Mouse (Mus musculus): ENCODE results near the gene Zswim3. TPM values are rescaled to one million over a fixed set of nuclear protein-coding genes. Genes with fewer than 3 reads are reported as not detected.

Gene Zswim3
- polyA plus RNA-seq, 1 experiment from 2014 or later: 8.8 TPM

DNA sequence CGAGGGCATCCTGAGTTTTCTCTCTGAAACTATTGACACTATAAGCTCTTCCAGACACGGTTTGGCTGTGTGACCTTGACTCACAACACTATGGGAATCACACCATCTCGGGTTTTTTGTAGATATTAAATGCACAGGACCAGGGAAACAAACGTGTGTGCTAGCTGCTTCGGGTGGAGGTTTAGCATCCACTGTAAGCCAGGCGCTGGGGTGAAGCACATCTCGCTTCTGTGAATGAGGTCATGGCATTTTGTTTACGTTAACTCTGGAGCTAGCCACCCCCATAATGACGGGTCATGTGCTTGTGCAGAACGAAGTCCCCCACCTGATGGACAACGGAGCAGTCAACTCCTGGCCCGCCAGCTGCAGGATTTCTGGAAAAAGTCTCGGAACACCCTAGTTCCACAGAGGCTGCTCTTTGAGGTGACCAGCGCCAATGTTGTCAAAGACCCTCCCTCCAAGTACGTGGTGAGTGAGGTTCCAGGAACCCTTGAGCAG, 18.5 kb upstream of the Zswim3 start:
- Histone ChIP-seq H3K36me3 (ENCODE audit: control insufficient read depth, insufficient read depth, low read length) (no peaks in the 10 kb centered on the region), H3K4me2 (ENCODE audit: low read depth, low read length) (peak overlapping the region; percentile 89), H3K27ac (ENCODE audit: low read length) (peak overlapping the region; percentile 96), H3K9ac (ENCODE audit: low read length) (peak overlapping the region; percentile 90), H3K9me3 (replicated peaks; ENCODE audit: control insufficient read depth, low read length) (no peaks in the 10 kb centered on the region), H3K27me3 (ENCODE audit: control insufficient read depth, insufficient read depth, low read length) (no peaks in the 10 kb centered on the region), H3K4me3 (replicated peaks; ENCODE audit: low read length) (peak overlapping the region; percentile 74), H3K4me1 (ENCODE audit: control insufficient read depth, insufficient read depth, low read length) (peaks cover 19% of the 10 kb centered on the region)
- no peak for ATAC-seq (ENCODE audit: insufficient read depth, low FRiP score)
- WGBS: 9% methylated on average over 15 of the region's 15 CpGs

DNA sequence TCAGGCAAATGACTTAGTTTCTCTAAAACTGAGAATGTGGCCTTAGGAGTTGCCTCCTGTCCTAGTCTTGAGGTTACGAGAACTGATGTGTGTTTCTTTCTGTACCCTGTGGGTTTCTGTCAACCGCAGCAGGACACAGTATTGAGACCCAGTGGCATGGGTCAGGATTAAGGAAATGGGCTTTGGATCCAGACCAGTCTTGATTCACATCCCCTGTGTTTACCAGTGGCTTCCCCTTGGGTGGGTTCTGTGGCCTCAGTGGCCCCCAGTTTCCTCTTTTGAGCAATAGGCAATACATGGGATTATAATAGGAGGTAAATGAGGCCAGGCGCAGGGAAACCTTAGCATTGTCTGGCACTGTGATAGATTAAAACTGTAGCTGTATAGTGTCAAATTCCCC, 17.9 kb upstream of the Zswim3 start:
- ATAC-seq (ENCODE audit: insufficient read depth, low FRiP score): no peak
- Histone ChIP-seq H3K27ac (ENCODE audit: low read length) (peak overlapping the region; percentile 96; the same call in 1 of the 2 replicates), H3K9me3 (replicated peaks; ENCODE audit: control insufficient read depth, low read length) (no peaks in the 10 kb centered on the region), H3K4me1 (ENCODE audit: control insufficient read depth, insufficient read depth, low read length) (peaks cover 19% of the 10 kb centered on the region), H3K36me3 (ENCODE audit: control insufficient read depth, insufficient read depth, low read length) (0 out of 2 replicates have a peak, but pooled peaks cover 6% of the 10 kb centered on the region), H3K27me3 (ENCODE audit: control insufficient read depth, insufficient read depth, low read length) (no peaks in the 10 kb centered on the region), H3K4me3 (replicated peaks; ENCODE audit: low read length) (peak overlapping the region; percentile 74), H3K4me2 (ENCODE audit: low read depth, low read length) (peak overlapping the region; percentile 89), H3K9ac (ENCODE audit: low read length) (peak overlapping the region; percentile 90)
- WGBS: 83% methylated on average over 3 of the region's 3 CpGs

DNA sequence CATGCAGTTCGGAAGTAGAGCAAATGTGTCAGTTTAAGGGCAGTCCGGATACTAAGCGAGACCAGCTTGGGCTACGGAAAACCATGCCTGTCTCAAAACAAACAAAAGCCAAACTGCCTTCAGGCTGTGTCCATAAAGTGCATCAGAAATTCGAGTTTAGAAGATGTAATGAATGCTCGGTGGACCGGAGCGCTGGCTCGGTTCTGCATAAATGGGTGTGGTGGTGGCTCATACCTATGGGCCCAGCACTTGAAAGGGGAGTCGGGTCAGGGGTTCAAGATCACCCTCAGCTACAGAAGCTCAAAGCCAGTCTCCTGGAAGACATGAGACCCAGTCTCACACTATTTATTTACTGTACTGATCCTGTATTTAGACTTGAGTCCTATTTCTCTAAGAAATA, 17.1 kb upstream of the Zswim3 start:
- no peak for ATAC-seq (ENCODE audit: insufficient read depth, low FRiP score)
- Histone ChIP-seq H3K4me3 (replicated peaks; ENCODE audit: low read length) (no peak overlapping the region), H3K27ac (ENCODE audit: low read length) (no peak overlapping the region), H3K9me3 (replicated peaks; ENCODE audit: control insufficient read depth, low read length) (no peaks in the 10 kb centered on the region), H3K9ac (ENCODE audit: low read length) (no peak overlapping the region), H3K4me1 (ENCODE audit: control insufficient read depth, insufficient read depth, low read length) (peaks cover 19% of the 10 kb centered on the region), H3K36me3 (ENCODE audit: control insufficient read depth, insufficient read depth, low read length) (peaks cover 11% of the 10 kb centered on the region; the same call in 1 of the 2 replicates), H3K4me2 (ENCODE audit: low read depth, low read length) (peak overlapping the region; percentile 89; the same call in 1 of the 2 replicates), H3K27me3 (ENCODE audit: control insufficient read depth, insufficient read depth, low read length) (no peaks in the 10 kb centered on the region)
- 85% methylated on average over 10 of the region's 10 CpGs for WGBS

DNA sequence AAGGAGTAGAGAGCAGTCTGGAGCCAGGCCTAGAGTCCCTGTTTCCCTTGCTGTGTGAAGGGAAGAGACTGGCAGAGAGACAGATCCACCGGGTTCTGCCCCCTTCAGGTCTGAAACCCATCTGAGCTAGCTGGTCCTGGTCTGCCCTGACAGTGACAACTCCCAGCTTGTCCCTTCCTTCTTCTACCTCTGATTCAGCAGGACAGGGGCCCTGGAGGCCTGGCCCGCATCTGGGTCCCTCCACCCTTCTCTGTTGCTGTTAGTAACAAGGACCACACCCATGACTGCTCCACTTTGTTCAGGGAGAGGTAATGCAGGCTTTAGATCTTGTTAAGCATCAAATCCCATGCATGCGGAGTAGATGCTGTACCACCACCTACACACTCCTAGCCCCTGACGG, 16.5 kb upstream of the Zswim3 start:
- H3K27ac ChIP-seq (ENCODE audit: low read length): no peak overlapping the region; the same call in 1 of the 2 replicates
- H3K9me3 ChIP-seq (replicated peaks; ENCODE audit: control insufficient read depth, low read length): no peaks in the 10 kb centered on the region
- H3K4me2 ChIP-seq (ENCODE audit: low read depth, low read length): no peak overlapping the region
- H3K4me1 ChIP-seq (ENCODE audit: control insufficient read depth, insufficient read depth, low read length): peaks cover 19% of the 10 kb centered on the region
- H3K27me3 ChIP-seq (ENCODE audit: control insufficient read depth, insufficient read depth, low read length): no peaks in the 10 kb centered on the region
- no peak overlapping the region for H3K4me3 ChIP-seq (replicated peaks; ENCODE audit: low read length)
- ATAC-seq (ENCODE audit: insufficient read depth, low FRiP score): no peak
- 42% methylated on average over 4 of the region's 4 CpGs for WGBS
- peaks cover 11% of the 10 kb centered on the region; the same call in 1 of the 2 replicates for H3K36me3 ChIP-seq (ENCODE audit: control insufficient read depth, insufficient read depth, low read length)
- H3K9ac ChIP-seq (ENCODE audit: low read length): peak overlapping the region; percentile 55; the same call in 1 of the 2 replicates

DNA sequence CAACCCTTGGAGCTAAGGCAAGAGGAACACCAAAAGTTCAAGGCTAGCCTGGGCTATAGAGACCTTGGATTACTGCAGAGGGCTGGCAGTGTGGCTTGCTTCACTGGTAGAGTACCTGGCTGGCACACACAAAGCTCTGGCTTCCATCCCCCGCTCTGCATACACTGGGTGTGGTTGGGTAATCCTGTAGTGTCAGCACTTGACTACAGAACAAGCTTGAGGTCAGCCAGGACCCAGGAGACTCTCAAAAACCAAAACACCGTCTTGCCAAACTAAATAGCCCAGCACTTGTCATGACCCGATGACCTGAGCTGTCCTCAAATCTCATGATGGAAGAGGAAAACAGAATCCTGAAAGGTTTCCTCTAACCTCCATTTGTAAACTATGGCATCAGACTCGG, 14.4 kb upstream of the Zswim3 start:
- Histone ChIP-seq H3K9me3 (replicated peaks; ENCODE audit: control insufficient read depth, low read length) (no peaks in the 10 kb centered on the region), H3K9ac (ENCODE audit: low read length) (no peak overlapping the region), H3K4me2 (ENCODE audit: low read depth, low read length) (no peak overlapping the region), H3K36me3 (ENCODE audit: control insufficient read depth, insufficient read depth, low read length) (peaks cover 11% of the 10 kb centered on the region; the same call in 1 of the 2 replicates), H3K27ac (ENCODE audit: low read length) (no peak overlapping the region), H3K4me1 (ENCODE audit: control insufficient read depth, insufficient read depth, low read length) (peaks cover 12% of the 10 kb centered on the region), H3K27me3 (ENCODE audit: control insufficient read depth, insufficient read depth, low read length) (no peaks in the 10 kb centered on the region), H3K4me3 (replicated peaks; ENCODE audit: low read length) (no peak overlapping the region)
- 57% methylated on average over 4 of the region's 4 CpGs for WGBS
- ATAC-seq (ENCODE audit: insufficient read depth, low FRiP score): no peak

GRCm38 (mm10) chr2:164791841-164792261, 13.0 kb upstream of the Zswim3 start:
- no peak overlapping the region for H3K27ac ChIP-seq (ENCODE audit: low read length)
- no peak for ATAC-seq (ENCODE audit: insufficient read depth, low FRiP score)
- H3K4me2 ChIP-seq (ENCODE audit: low read depth, low read length): no peak overlapping the region
- no peaks in the 10 kb centered on the region for H3K27me3 ChIP-seq (ENCODE audit: control insufficient read depth, insufficient read depth, low read length)
- H3K36me3 ChIP-seq (ENCODE audit: control insufficient read depth, insufficient read depth, low read length): peaks cover 11% of the 10 kb centered on the region; the same call in 1 of the 2 replicates
- H3K4me3 ChIP-seq (replicated peaks; ENCODE audit: low read length): no peak overlapping the region
- H3K4me1 ChIP-seq (ENCODE audit: control insufficient read depth, insufficient read depth, low read length): peaks cover 9% of the 10 kb centered on the region
- no peak overlapping the region for H3K9ac ChIP-seq (ENCODE audit: low read length)
- H3K9me3 ChIP-seq (replicated peaks; ENCODE audit: control insufficient read depth, low read length): no peaks in the 10 kb centered on the region
- WGBS: 91% methylated on average over 18 of the region's 18 CpGs

- Histone ChIP-seq H3K4me2 (ENCODE audit: low read depth, low read length) (no peak overlapping the region), H3K4me1 (ENCODE audit: control insufficient read depth, insufficient read depth, low read length) (peaks cover 4% of the 10 kb centered on the region; the same call in 1 of the 2 replicates), H3K27ac (ENCODE audit: low read length) (no peak overlapping the region), H3K9ac (ENCODE audit: low read length) (no peak overlapping the region), H3K36me3 (ENCODE audit: control insufficient read depth, insufficient read depth, low read length) (peaks cover 11% of the 10 kb centered on the region; the same call in 1 of the 2 replicates), H3K9me3 (replicated peaks; ENCODE audit: control insufficient read depth, low read length) (no peaks in the 10 kb centered on the region), H3K4me3 (replicated peaks; ENCODE audit: low read length) (no peak overlapping the region), H3K27me3 (ENCODE audit: control insufficient read depth, insufficient read depth, low read length) (no peaks in the 10 kb centered on the region)
- 92% methylated on average over 12 of the region's 12 CpGs for WGBS
- no peak for ATAC-seq (ENCODE audit: insufficient read depth, low FRiP score)
Observed at GRCm38 (mm10) chr2:164792400-164793190, 12.3 kb upstream of the Zswim3 start.

- Histone ChIP-seq H3K9ac (ENCODE audit: low read length) (no peak overlapping the region), H3K4me2 (ENCODE audit: low read depth, low read length) (no peak overlapping the region), H3K27me3 (ENCODE audit: control insufficient read depth, insufficient read depth, low read length) (no peaks in the 10 kb centered on the region), H3K27ac (ENCODE audit: low read length) (no peak overlapping the region), H3K4me1 (ENCODE audit: control insufficient read depth, insufficient read depth, low read length) (peaks cover 2% of the 10 kb centered on the region; the same call in 1 of the 2 replicates), H3K4me3 (replicated peaks; ENCODE audit: low read length) (no peak overlapping the region), H3K36me3 (ENCODE audit: control insufficient read depth, insufficient read depth, low read length) (peaks cover 16% of the 10 kb centered on the region; the same call in 1 of the 2 replicates), H3K9me3 (replicated peaks; ENCODE audit: control insufficient read depth, low read length) (no peaks in the 10 kb centered on the region)
- no peak for ATAC-seq (ENCODE audit: insufficient read depth, low FRiP score)
- 76% methylated on average over 3 of the region's 3 CpGs for WGBS
Observed at GRCm38 (mm10) chr2:164793236-164793635, 11.7 kb upstream of the Zswim3 start.

DNA sequence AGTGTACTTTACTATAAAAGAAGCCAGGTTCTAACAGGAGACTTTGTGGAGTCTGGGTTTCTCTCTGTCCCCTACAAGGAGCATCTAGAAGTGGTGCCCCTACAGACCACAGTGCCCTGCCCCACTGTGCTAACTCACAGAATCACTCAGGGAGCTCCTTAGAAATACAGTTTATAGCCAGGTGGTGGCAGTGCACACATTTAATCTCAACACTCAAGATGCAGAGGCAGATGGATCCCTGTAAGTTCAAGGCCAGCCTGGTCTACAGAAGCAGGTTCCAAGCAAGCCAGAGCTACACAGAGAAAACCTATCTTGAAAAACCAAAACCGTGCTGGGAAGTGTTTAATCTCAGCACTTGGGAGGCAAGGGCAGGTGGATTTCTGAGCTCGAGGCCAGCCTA, 11.1 kb upstream of the Zswim3 start:
- ATAC-seq (ENCODE audit: insufficient read depth, low FRiP score): no peak
- Histone ChIP-seq H3K9me3 (replicated peaks; ENCODE audit: control insufficient read depth, low read length) (no peaks in the 10 kb centered on the region), H3K36me3 (ENCODE audit: control insufficient read depth, insufficient read depth, low read length) (peaks cover 16% of the 10 kb centered on the region; the same call in 1 of the 2 replicates), H3K4me3 (replicated peaks; ENCODE audit: low read length) (no peak overlapping the region), H3K4me1 (ENCODE audit: control insufficient read depth, insufficient read depth, low read length) (no peaks in the 10 kb centered on the region), H3K27me3 (ENCODE audit: control insufficient read depth, insufficient read depth, low read length) (no peaks in the 10 kb centered on the region), H3K9ac (ENCODE audit: low read length) (no peak overlapping the region), H3K4me2 (ENCODE audit: low read depth, low read length) (no peak overlapping the region), H3K27ac (ENCODE audit: low read length) (no peak overlapping the region)
- WGBS: 89% methylated on average over 2 of the region's 2 CpGs

All from stomach, embryonic 16.5 days (tissue).